Mouse (Mus musculus) cerebellum, adult 18-20 months (tissue): ENCODE measurements around the gene Gm17019.
"Not testable (repeated sequence)": the region's sequence is repeated elsewhere in the genome, so short reads cannot be mapped to it uniquely, and the experiment has no call there.

Source experiments
- DNase-seq, 2 experiments: peaks; one replicate each; pipeline ENCODE4 v3.0.0; 2021

Gene Gm17019

GRCm38 (mm10) chr5:14996670-14997249 is 36.0 kb downstream of the Gm17019 start:
- DNase-seq = not testable (repeated sequence)

GRCm38 (mm10) chr5:14994124-14994523 is 38.7 kb downstream of the Gm17019 start:
- DNase-seq = not testable (repeated sequence)

- not testable (repeated sequence) for DNase-seq
Observed at GRCm38 (mm10) chr5:14990375-14991158, 42.2 kb downstream of the Gm17019 start.

GRCm38 (mm10) chr5:14986649-14987387 is 46.0 kb downstream of the Gm17019 start:
- DNase-seq = not testable (repeated sequence)
